Mouse (Mus musculus): ENCODE data around the gene Synrg. TPM values are rescaled to one million over a fixed set of nuclear protein-coding genes. Genes with fewer than 3 reads are reported as not detected.
A peak's percentile ranks its signal among the peaks of the same experiment; 100 is the strongest.

The Synrg gene
- 7.2 TPM in 2 replicates for polyA plus RNA-seq (2015; fragmentation: Nextera tagmentation; extraction: Ambion mirVana)

DNA sequence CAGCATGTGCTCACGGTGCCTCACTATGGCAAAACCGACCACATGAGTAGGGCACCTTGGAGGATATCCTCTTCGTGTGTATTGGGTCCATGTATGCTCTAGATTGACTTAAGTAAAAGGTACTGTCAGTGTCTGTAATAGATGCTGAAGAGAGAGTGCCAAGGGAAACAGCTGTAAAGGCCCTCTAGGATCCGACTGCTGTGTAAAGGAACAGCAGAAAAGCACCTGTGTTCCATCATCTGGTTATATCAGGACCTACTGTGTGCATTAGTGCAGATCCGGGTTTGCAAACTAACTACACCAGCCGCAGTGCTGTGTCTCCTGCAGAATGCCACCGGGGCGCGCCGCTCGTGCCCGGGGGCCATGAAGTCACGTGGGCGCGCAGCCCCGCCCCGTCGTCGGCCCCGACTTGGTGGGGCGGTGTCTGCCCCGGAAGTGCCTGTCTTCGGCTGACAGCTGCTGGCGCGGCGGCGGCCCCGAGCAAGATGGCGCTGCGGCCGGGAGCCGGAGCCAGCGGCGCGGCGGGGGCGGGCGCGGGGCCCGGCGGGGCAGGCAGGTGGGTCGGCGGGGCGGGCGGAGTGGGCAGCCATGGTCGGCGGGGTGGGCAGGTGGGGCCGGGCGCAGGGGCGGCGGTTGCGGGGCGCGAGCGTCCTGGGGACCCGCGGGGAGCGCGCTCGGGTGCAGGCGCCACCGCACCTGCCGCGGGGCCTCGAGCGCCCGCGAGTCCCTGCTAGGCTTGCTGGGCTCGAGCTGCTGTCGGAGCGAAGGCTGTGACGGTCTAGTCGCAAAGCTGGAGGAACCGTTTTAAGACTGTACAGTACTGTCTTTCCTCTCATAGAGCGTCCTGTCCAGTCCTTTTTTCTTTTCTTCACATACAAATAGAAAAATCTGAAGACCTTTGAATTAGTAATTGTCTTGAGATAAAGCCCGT is at the start of gene Synrg:
TSS of gene Synrg (plus strand) at position 438 of the 931 bp plus-strand sequence.
- H3K36me3 ChIP-seq (ENCODE audit: control insufficient read depth, insufficient read depth, low read length) = peaks cover 6% of the 10 kb centered on the region; the same call in 1 of the 2 replicates
- H3K27ac ChIP-seq (replicated peaks) = peak within 1 kb of the TSS; percentile 88
- no peaks in the 10 kb centered on the region for H3K4me1 ChIP-seq (replicated peaks; ENCODE audit: control insufficient read depth, insufficient read depth)
- peak; percentile 96 for ATAC-seq (ENCODE audit: low FRiP score, low TSS enrichment)
- WGBS = 2% methylated on average over 59 of the region's 76 CpGs
- no peak for TF ChIP-seq CTCF (IDR thresholded peaks at IDR 0.05; ENCODE audit: low read depth)
- no peak for TF ChIP-seq EP300 (optimal IDR thresholded peaks at IDR 0.05)
- peak within 1 kb of the TSS; percentile 62 for H3K4me2 ChIP-seq (replicated peaks; ENCODE audit: low read depth)
- no peaks in the 10 kb centered on the region for H3K9me3 ChIP-seq (ENCODE audit: control insufficient read depth, low read length)
- peak within 1 kb of the TSS; percentile 69 for H3K4me3 ChIP-seq (ENCODE audit: low read depth, low read length)
- peak within 1 kb of the TSS; percentile 87 for H3K9ac ChIP-seq (ENCODE audit: low read length)
- peak; percentile 94 for DNase-seq (ENCODE audit: low spot score)
- H3K27me3 ChIP-seq (ENCODE audit: control insufficient read depth, insufficient read depth, low read length) = no peaks in the 10 kb centered on the region

DNA sequence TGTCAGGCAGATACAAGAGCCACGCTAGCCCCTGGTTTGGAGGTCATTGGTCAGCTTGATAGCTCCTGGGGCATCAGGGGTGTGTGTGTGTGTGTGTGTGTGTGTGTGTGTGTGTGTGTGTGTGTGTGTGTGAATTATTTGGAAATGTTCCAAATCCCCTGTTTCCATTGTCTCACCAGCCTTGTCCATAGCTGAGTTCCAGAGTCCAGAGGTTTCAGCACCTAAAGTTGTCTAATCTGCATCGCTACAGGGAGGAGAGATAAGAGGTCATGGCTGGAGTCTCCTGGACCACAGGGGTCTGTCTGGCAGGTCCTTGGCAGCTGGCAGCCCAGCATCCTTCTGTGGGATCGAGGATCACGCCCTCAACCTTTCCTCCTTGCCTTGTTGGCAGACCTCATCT is 49.7 kb upstream of the Synrg start:
- H3K9ac ChIP-seq (ENCODE audit: low read length) = no peak overlapping the region
- ATAC-seq (ENCODE audit: low FRiP score, low TSS enrichment) (no peak), DNase-seq (ENCODE audit: low spot score) (no peak)
- no peaks in the 10 kb centered on the region for H3K36me3 ChIP-seq (ENCODE audit: control insufficient read depth, insufficient read depth, low read length)
- H3K4me2 ChIP-seq (replicated peaks; ENCODE audit: low read depth) = no peak overlapping the region
- H3K4me1 ChIP-seq (replicated peaks; ENCODE audit: control insufficient read depth, insufficient read depth) = no peaks in the 10 kb centered on the region
- no peaks in the 10 kb centered on the region for H3K27me3 ChIP-seq (ENCODE audit: control insufficient read depth, insufficient read depth, low read length)
- H3K9me3 ChIP-seq (ENCODE audit: control insufficient read depth, low read length) = no peaks in the 10 kb centered on the region
- no peak overlapping the region for H3K4me3 ChIP-seq (ENCODE audit: low read depth, low read length)
- H3K27ac ChIP-seq (replicated peaks) = no peak overlapping the region
- 72% methylated on average over 4 of the region's 4 CpGs for WGBS
- TF ChIP-seq EP300 (optimal IDR thresholded peaks at IDR 0.05) (no peak), CTCF (IDR thresholded peaks at IDR 0.05; ENCODE audit: low read depth) (no peak)

DNA sequence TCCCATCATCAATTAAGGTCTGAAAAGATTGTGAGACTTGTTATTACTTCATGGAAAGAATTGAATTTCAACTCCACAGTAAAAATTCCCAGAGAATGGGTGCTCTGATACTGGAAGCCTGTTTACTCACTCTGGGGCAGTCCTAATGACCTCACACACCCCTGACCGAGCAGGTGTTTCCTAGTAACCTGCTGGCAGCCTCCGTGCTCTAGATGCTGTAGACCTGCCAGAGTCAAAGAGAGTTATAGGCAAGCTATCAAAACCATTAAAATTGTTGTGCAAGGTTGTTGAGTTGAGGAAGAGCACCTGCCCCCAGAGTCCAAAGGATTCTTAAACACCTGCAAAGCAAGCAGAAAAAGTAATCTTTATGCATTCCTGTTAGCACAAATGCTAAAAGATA is 41.6 kb upstream of the Synrg start:
- 22% methylated on average over 2 of the region's 2 CpGs for WGBS

DNA sequence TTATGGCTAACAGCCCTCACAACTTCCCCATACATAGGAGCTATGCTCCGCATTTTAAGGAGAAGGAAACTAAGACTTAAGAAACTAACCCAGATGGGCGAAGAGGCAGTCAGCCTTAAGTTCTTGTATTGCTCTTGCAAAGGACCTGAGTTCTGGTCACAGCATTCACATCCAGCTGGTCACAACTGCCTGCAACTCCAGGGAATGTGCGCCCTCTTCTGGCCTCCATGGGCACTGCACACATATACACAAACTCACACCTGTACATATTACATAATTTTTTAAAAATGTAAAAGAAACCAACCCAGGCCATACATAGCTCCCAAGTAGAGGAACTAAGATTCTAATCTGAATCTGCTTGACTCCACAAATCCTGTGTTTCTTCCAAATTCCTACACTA is 37.1 kb upstream of the Synrg start:
- Histone ChIP-seq H3K36me3 (ENCODE audit: control insufficient read depth, insufficient read depth, low read length) (no peaks in the 10 kb centered on the region), H3K4me1 (replicated peaks; ENCODE audit: control insufficient read depth, insufficient read depth) (no peaks in the 10 kb centered on the region), H3K27ac (replicated peaks) (no peak overlapping the region), H3K27me3 (ENCODE audit: control insufficient read depth, insufficient read depth, low read length) (no peaks in the 10 kb centered on the region), H3K9ac (ENCODE audit: low read length) (no peak overlapping the region), H3K4me3 (ENCODE audit: low read depth, low read length) (no peak overlapping the region), H3K4me2 (replicated peaks; ENCODE audit: low read depth) (no peak overlapping the region), H3K9me3 (ENCODE audit: control insufficient read depth, low read length) (no peaks in the 10 kb centered on the region)
- DNase-seq (ENCODE audit: low spot score) = peak; percentile 53
- ATAC-seq (ENCODE audit: low FRiP score, low TSS enrichment) = no peak
- TF ChIP-seq EP300 (optimal IDR thresholded peaks at IDR 0.05) = no peak
- peak; percentile 72 for TF ChIP-seq CTCF (IDR thresholded peaks at IDR 0.05; ENCODE audit: low read depth)
- 64% methylated on average over 3 of the region's 3 CpGs for WGBS

More for the DNA sequence above, 41.6 kb upstream of the Synrg start:
- ATAC-seq (ENCODE audit: low FRiP score, low TSS enrichment) = no peak
- no peaks in the 10 kb centered on the region for H3K4me1 ChIP-seq (replicated peaks; ENCODE audit: control insufficient read depth, insufficient read depth)
- no peaks in the 10 kb centered on the region for H3K9me3 ChIP-seq (ENCODE audit: control insufficient read depth, low read length)
- no peak overlapping the region for H3K4me3 ChIP-seq (ENCODE audit: low read depth, low read length)
- no peaks in the 10 kb centered on the region for H3K36me3 ChIP-seq (ENCODE audit: control insufficient read depth, insufficient read depth, low read length)
- no peak overlapping the region for H3K4me2 ChIP-seq (replicated peaks; ENCODE audit: low read depth)
- H3K27me3 ChIP-seq (ENCODE audit: control insufficient read depth, insufficient read depth, low read length) = no peaks in the 10 kb centered on the region
- TF ChIP-seq EP300 (optimal IDR thresholded peaks at IDR 0.05) (no peak), CTCF (IDR thresholded peaks at IDR 0.05; ENCODE audit: low read depth) (no peak)
- DNase-seq (ENCODE audit: low spot score) = peak; percentile 26
- no peak overlapping the region for H3K9ac ChIP-seq (ENCODE audit: low read length)
- no peak overlapping the region for H3K27ac ChIP-seq (replicated peaks)

DNA sequence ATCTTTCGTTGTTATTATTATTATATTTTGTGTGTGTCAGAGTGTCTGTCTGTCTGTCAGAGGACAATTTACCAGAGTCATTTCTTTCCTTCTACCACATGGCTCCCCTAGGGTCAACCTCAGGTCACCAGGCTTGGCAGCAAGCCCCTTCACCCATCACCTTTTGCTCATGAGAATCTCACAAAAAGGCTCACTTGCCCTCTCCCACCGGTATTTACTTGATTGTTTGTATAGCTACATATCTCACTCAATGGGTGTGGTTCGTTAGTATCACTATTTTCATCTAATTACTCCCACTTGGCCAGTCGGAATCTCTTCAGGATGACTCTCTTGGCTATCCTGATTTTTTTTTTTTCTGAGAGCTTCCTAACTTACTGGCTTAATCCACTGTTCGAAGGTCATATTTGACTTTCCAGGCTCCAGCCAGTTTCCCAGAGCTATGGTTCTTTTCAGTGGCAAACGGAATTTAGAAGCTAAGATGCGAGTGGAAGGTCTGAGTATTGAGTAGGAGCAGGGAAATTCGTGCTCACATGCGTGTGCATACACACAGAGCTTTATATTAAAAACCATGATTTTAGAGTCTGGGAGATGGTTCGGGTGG is 31.6 kb upstream of the Synrg start:
- ATAC-seq (ENCODE audit: low FRiP score, low TSS enrichment) = no peak
- H3K9ac ChIP-seq (ENCODE audit: low read length) = no peak overlapping the region
- no peak for DNase-seq (ENCODE audit: low spot score)
- no peak overlapping the region for H3K27ac ChIP-seq (replicated peaks)
- H3K27me3 ChIP-seq (ENCODE audit: control insufficient read depth, insufficient read depth, low read length) = no peaks in the 10 kb centered on the region
- H3K4me1 ChIP-seq (replicated peaks; ENCODE audit: control insufficient read depth, insufficient read depth) = no peaks in the 10 kb centered on the region
- no peaks in the 10 kb centered on the region for H3K9me3 ChIP-seq (ENCODE audit: control insufficient read depth, low read length)
- H3K36me3 ChIP-seq (ENCODE audit: control insufficient read depth, insufficient read depth, low read length) = no peaks in the 10 kb centered on the region
- 56% methylated on average over 10 of the region's 10 CpGs for WGBS
- no peak for TF ChIP-seq EP300 (optimal IDR thresholded peaks at IDR 0.05)
- no peak for TF ChIP-seq CTCF (IDR thresholded peaks at IDR 0.05; ENCODE audit: low read depth)
- H3K4me2 ChIP-seq (replicated peaks; ENCODE audit: low read depth) = no peak overlapping the region
- no peak overlapping the region for H3K4me3 ChIP-seq (ENCODE audit: low read depth, low read length)

DNA sequence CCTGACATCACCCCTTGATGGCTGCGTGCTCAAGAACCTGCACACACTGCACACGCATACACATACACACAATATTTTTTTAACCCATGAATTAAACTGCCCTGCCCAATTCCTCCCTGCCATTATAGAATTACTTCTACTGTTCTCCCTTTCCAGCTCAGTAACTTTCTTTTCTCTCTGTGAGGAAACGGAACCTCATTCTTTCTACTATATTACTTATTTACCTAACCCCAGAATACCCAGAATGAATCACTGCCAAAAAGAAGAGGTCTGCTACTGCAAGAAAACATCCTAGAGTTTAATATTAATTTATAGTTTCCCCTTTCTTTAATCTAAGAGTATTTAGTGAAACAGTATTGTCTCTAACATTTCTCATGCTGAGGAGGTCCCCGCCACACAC is 30.9 kb upstream of the Synrg start:
- H3K9me3 ChIP-seq (ENCODE audit: control insufficient read depth, low read length) = no peaks in the 10 kb centered on the region
- no peak overlapping the region for H3K4me2 ChIP-seq (replicated peaks; ENCODE audit: low read depth)
- ATAC-seq (ENCODE audit: low FRiP score, low TSS enrichment) = no peak

More for the DNA sequence above, 30.9 kb upstream of the Synrg start:
- Histone ChIP-seq H3K4me3 (ENCODE audit: low read depth, low read length) (no peak overlapping the region), H3K9ac (ENCODE audit: low read length) (no peak overlapping the region), H3K27me3 (ENCODE audit: control insufficient read depth, insufficient read depth, low read length) (no peaks in the 10 kb centered on the region), H3K27ac (replicated peaks) (no peak overlapping the region), H3K4me1 (replicated peaks; ENCODE audit: control insufficient read depth, insufficient read depth) (no peaks in the 10 kb centered on the region), H3K36me3 (ENCODE audit: control insufficient read depth, insufficient read depth, low read length) (no peaks in the 10 kb centered on the region)
- no peak for TF ChIP-seq CTCF (IDR thresholded peaks at IDR 0.05; ENCODE audit: low read depth)
- TF ChIP-seq EP300 (optimal IDR thresholded peaks at IDR 0.05) = no peak
- no peak for DNase-seq (ENCODE audit: low spot score)
- WGBS = 68% methylated on average over 4 of the region's 4 CpGs
